Mouse (Mus musculus) brain, embryonic 18.5 days (tissue): ENCODE data around the gene Slc8a1.

Experiments
- DNase-seq: peaks from one replicate; pipeline ENCODE4 v3.0.0-alpha.2; 2012; ENCODE audit warnings: low read depth, low spot score

Slc8a1 gene

DNA sequence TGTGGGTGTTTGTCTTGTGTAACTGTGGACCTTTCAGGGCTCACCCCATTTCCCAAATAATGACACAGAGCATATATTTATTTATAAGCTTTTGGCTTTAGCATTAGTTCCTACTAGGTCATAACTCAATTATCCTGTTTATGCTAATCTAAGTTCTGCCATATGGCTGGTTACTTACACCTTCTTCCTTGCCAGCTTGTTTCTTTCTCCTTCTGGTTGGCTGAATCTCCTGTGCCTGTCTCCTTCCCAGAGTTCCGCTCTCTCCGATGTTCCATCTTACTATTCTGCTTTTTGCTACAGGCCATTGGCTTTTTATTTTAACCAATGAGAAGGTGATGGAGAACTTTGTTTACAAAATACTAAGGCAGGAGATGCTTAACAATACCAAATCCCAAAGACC is 374.8 kb downstream of the Slc8a1 start:
- DNase-seq = no peak

DNA sequence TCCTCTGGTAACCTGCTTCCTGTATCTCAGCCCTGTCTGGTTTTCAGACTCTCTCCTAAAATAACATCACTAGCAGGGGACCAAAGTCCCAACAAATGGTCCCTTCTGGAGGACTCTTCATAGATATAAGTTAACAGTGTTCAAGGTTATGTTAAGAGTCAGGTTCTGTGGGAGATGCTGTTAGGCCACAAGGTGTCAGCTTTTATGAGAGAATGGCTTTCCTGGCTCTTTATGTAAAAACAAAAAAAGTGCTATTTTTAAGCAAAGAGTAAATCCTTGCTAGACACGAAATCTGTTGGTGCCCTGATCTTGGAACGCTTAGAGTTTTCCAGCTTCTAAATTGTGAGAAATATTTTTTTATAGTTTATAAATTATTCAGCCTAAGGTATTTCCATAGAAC is 377.6 kb downstream of the Slc8a1 start:
- no peak for DNase-seq

DNA sequence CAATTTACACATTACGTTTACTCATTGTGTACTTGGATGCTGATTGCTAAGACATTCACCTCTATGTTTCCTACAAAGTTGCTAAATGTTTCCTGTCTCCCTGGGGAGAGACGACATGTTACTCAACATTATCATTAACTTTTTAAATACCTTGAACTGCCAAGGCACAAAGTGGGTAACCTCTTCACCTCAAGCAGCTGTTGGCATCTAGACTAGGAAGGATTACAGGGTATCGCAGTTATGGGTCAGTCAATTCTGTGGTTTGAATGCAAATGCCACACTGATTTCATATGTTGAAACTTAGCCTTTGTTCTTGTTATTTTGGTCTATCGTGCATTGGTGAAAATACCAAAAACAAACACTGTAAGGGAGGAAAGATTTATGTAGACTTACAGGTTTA is 378.1 kb downstream of the Slc8a1 start:
- no peak for DNase-seq

DNA sequence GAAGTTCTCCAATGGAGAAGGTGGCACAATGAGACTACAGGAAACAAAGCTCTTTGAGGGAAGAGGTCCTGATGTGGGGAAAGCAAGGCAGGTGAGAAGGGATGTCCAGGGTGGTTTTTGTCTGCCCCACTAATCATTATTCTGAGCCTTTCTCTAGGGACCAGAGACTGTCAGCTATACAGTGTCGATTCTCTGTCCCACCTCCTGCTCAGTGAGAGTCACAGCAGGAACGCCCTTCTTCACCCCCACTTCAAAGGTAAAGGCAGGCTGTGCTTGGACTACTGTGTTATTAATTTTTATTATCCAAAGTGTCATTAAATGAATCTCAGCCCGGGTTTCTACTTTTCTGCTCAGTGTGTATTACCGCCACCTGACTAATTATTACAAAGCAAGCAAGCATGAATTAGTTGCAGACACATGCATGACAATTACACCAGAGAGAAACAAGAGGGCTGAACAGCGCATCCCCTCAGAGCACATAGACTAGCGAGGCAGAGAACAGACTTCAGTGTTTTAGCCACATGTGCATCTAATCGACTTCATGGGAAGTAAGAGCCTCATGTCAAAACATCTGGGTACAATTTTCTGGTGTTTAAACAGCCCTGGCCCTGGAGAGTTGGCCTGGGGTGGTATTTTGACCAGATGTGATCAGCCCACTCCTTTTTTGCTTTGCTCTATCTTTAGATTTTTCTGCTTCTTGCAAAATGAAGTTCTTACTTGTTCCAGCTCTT is 402.0 kb downstream of the Slc8a1 start:
- DNase-seq = no peak

DNA sequence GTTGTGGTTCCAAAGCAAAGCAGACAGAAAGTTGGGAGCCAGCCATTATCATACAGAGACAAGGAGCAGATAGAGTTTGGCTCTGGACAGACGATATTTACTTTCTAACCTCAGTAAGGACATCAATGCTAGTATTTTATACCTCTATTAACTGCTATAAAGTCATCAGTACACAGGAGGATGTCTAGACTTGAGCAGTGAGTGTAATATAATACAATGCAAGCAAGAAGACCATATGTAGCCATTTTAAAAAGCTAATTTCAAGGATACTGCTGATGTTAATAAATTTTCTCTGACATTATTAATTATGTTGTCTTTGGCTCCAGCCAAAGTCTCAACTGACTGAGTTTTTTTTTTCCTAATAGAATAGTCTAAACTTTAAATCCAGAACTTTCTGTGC is 402.7 kb downstream of the Slc8a1 start:
- DNase-seq = no peak
